Mouse (Mus musculus): Measurements from ENCODE around the gene Nobox. TPM values are rescaled to one million over a fixed set of nuclear protein-coding genes. Genes with fewer than 3 reads are reported as not detected.

Gene Nobox
- polyA plus RNA-seq, 1 experiment from 2014 or later: not detected

DNA sequence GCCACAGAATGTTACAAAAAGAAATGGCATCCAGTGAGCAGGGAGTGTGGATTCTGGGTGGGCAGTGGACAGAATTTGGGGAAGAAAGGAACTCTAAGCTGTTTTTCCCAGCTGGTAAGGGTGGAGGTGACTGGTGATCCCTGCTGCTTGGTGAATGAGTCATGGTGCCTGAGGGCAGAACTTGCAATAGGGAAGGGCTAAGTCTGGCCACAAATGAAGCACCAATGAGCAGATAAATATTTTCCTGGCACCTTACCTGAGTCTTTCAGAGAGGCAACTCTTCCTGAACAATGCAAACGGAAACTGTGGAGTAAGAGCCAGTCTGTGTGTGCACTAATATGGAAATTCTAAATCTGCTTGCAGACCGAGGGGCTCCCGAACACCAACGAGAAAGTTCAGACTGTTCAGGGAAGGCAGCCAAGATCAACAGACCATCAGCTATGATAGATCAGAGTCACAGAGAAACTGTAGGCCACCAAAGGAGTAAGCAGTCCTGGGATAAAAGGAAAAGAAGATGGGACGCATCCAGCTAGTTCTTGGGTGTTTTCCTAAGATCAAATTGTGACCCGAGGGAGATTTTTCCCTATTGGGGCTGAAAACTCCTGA lies 16.8 kb downstream of the Nobox start:
- Histone ChIP-seq H3K36me3 (ENCODE audit: control insufficient read depth, insufficient read depth, low read length) (no peaks in the 10 kb centered on the region), H3K9me3 (replicated peaks; ENCODE audit: control insufficient read depth, low read length) (no peaks in the 10 kb centered on the region), H3K27ac (ENCODE audit: low read depth, low read length) (no peak overlapping the region), H3K4me3 (ENCODE audit: low read depth, low read length) (no peak overlapping the region), H3K9ac (ENCODE audit: low read length) (no peak overlapping the region), H3K4me1 (ENCODE audit: control insufficient read depth, insufficient read depth, low read length) (no peaks in the 10 kb centered on the region), H3K27me3 (replicated peaks; ENCODE audit: control insufficient read depth, insufficient read depth, low read length) (no peaks in the 10 kb centered on the region), H3K4me2 (ENCODE audit: low read length) (no peak overlapping the region)
- DNase-seq (ENCODE audit: low spot score) (no peak), ATAC-seq (no peak)
- WGBS: 75% methylated on average over 6 of the region's 6 CpGs

DNA sequence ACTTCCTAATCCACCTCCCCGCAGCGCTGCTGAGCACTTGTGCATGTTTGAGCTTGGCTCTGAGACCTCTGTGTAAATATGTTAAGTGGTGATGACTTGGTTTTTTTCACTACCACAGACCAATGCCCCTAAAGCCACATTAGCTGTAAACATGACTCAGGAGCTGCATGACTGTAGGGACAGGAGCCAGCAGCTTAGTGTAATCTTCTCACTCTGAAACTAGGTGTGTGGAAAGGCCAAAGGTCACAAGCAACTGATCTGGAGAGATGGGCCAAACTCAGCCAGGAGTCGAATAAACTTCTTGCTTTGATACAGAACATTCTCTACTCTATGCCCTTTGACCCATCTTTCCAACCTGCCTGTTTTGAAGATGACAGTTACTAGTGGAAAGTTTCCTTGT lies 17.3 kb downstream of the Nobox start:
- Histone ChIP-seq H3K4me1 (ENCODE audit: control insufficient read depth, insufficient read depth, low read length) (no peaks in the 10 kb centered on the region), H3K27me3 (replicated peaks; ENCODE audit: control insufficient read depth, insufficient read depth, low read length) (no peaks in the 10 kb centered on the region), H3K36me3 (ENCODE audit: control insufficient read depth, insufficient read depth, low read length) (no peaks in the 10 kb centered on the region), H3K9ac (ENCODE audit: low read length) (no peak overlapping the region), H3K4me2 (ENCODE audit: low read length) (no peak overlapping the region), H3K4me3 (ENCODE audit: low read depth, low read length) (no peak overlapping the region), H3K9me3 (replicated peaks; ENCODE audit: control insufficient read depth, low read length) (no peaks in the 10 kb centered on the region), H3K27ac (ENCODE audit: low read depth, low read length) (no peak overlapping the region)
- WGBS: 83% methylated on average over 3 of the region's 3 CpGs
- DNase-seq (ENCODE audit: low spot score) (no peak), ATAC-seq (no peak)

DNA sequence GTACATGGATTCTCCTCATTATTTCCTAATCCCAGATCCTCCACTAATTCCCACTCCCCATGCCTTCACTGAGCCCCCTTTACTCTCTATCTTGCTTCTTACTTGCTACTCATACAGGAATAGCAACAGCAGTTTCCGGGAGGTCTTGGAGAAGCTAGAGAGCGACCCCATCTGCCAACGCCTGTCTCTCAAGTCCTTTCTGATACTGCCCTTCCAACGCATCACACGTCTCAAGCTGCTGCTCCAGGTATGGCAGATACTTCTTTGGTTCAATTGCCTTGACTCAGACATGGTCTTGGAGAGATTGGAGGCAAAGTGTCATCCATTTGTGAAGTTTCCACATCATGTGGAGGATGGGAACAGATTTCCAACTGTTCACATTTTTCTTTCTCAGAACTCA lies 28.9 kb downstream of the Nobox start:
- no peaks in the 10 kb centered on the region for H3K4me1 ChIP-seq (ENCODE audit: control insufficient read depth, insufficient read depth, low read length)
- ATAC-seq (no peak), DNase-seq (ENCODE audit: low spot score) (no peak)
- no peak overlapping the region for H3K9ac ChIP-seq (ENCODE audit: low read length)
- H3K27me3 ChIP-seq (replicated peaks; ENCODE audit: control insufficient read depth, insufficient read depth, low read length): no peaks in the 10 kb centered on the region
- no peak overlapping the region for H3K4me3 ChIP-seq (ENCODE audit: low read depth, low read length)
- no peaks in the 10 kb centered on the region for H3K36me3 ChIP-seq (ENCODE audit: control insufficient read depth, insufficient read depth, low read length)
- no peak overlapping the region for H3K27ac ChIP-seq (ENCODE audit: low read depth, low read length)
- no peak overlapping the region for H3K4me2 ChIP-seq (ENCODE audit: low read length)
- WGBS: 94% methylated on average over 5 of the region's 5 CpGs
- no peaks in the 10 kb centered on the region for H3K9me3 ChIP-seq (replicated peaks; ENCODE audit: control insufficient read depth, low read length)

DNA sequence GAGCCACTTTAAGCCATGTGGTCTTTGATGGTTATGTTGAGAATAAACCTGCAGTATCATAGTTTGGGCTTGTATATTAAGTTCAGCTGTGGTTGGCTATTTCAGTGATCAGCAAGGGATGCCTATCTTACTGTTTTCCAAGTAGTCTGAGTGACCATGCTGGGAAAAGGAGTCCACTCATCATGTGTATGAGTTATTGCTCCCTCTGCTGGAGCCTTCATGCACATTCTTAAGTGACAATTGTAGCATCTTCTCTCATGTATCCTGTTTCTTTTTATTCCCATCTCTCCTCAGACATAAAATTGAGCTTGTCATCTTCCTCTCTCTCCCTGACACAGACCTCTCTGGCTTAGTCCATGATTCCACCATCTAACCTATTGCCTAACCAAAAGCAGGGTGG lies 31.1 kb downstream of the Nobox start:
- Histone ChIP-seq H3K9me3 (replicated peaks; ENCODE audit: control insufficient read depth, low read length) (no peaks in the 10 kb centered on the region), H3K4me2 (ENCODE audit: low read length) (no peak overlapping the region), H3K9ac (ENCODE audit: low read length) (no peak overlapping the region), H3K4me3 (ENCODE audit: low read depth, low read length) (no peak overlapping the region), H3K27ac (ENCODE audit: low read depth, low read length) (no peak overlapping the region), H3K36me3 (ENCODE audit: control insufficient read depth, insufficient read depth, low read length) (no peaks in the 10 kb centered on the region), H3K4me1 (ENCODE audit: control insufficient read depth, insufficient read depth, low read length) (no peaks in the 10 kb centered on the region), H3K27me3 (replicated peaks; ENCODE audit: control insufficient read depth, insufficient read depth, low read length) (no peaks in the 10 kb centered on the region)
- DNase-seq (ENCODE audit: low spot score) (peak; percentile 20), ATAC-seq (no peak)

DNA sequence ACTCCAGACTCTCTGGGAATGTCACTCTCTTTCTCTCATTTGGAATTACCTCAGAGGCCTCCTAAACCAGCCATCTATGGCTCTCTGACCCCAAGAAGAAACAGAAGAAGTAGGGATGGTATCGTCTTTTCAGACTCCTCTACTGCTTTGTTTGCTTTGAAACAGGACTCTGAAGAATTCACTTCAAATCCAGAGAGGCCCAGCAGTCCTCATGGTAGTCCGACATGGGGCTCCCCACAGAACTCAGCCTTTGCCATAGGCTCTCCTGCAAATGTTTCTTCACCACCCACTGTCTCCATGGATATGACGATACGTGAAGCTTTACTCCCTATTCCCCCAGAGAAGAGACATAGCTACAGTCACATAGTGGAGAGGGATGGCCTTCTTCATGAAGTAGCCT lies 35.2 kb downstream of the Nobox start:
- no peak overlapping the region for H3K4me2 ChIP-seq (ENCODE audit: low read length)
- no peak overlapping the region for H3K9ac ChIP-seq (ENCODE audit: low read length)
- no peaks in the 10 kb centered on the region for H3K27me3 ChIP-seq (replicated peaks; ENCODE audit: control insufficient read depth, insufficient read depth, low read length)
- H3K4me1 ChIP-seq (ENCODE audit: control insufficient read depth, insufficient read depth, low read length): no peaks in the 10 kb centered on the region
- 90% methylated on average over 4 of the region's 4 CpGs for WGBS
- DNase-seq (ENCODE audit: low spot score) (no peak), ATAC-seq (no peak)
- no peaks in the 10 kb centered on the region for H3K9me3 ChIP-seq (replicated peaks; ENCODE audit: control insufficient read depth, low read length)
- no peaks in the 10 kb centered on the region for H3K36me3 ChIP-seq (ENCODE audit: control insufficient read depth, insufficient read depth, low read length)
- H3K4me3 ChIP-seq (ENCODE audit: low read depth, low read length): no peak overlapping the region
- no peak overlapping the region for H3K27ac ChIP-seq (ENCODE audit: low read depth, low read length)

DNA sequence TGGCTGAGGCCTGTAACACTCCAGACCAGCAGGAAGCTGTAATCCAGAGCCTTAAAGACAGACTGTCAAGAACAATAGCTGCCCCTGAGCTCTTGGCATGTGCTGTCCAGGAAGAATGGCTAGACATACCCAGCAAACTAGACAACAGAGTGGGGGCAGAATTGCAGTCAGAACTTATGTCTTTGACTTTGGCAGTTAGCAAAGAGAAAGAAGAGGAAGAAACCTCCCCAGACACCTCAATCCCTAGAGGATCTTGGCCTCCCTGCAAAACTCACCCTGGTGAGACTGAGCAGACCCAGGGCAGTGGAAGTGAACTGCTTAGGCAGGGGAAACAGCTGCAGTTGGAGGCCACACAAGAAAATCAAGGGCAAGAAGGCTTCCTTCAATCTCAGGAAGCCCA lies 36.8 kb downstream of the Nobox start:
- ATAC-seq (no peak), DNase-seq (ENCODE audit: low spot score) (no peak)
- no peak overlapping the region for H3K4me2 ChIP-seq (ENCODE audit: low read length)
- H3K27ac ChIP-seq (ENCODE audit: low read depth, low read length): no peak overlapping the region
- H3K27me3 ChIP-seq (replicated peaks; ENCODE audit: control insufficient read depth, insufficient read depth, low read length): no peaks in the 10 kb centered on the region
- no peaks in the 10 kb centered on the region for H3K9me3 ChIP-seq (replicated peaks; ENCODE audit: control insufficient read depth, low read length)
- H3K4me1 ChIP-seq (ENCODE audit: control insufficient read depth, insufficient read depth, low read length): no peaks in the 10 kb centered on the region
- H3K36me3 ChIP-seq (ENCODE audit: control insufficient read depth, insufficient read depth, low read length): no peaks in the 10 kb centered on the region
- H3K9ac ChIP-seq (ENCODE audit: low read length): no peak overlapping the region
- no peak overlapping the region for H3K4me3 ChIP-seq (ENCODE audit: low read depth, low read length)

DNA sequence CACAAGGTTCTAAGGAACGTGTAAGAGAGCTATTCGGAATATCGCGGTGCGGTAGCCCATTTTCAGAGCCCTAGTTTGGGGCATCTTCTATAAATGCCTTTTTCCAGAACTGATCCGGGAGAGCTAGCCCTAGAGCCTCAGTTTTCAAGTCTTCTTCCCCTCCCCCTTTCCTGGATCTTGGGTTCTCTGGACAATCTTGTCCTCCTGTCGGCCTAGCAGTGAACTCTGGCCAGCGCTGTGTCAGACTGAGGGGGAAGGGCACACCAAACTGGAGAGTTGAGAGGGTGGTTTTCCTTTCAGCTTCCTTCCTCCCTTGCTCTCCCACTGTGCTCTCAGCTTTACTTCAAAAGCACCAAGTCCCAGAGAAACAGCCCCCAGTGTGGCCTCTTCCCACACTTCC lies 43.0 kb downstream of the Nobox start:
- DNase-seq (ENCODE audit: low spot score): peak; percentile 18
- peaks cover 4% of the 10 kb centered on the region; the same call in 1 of the 2 replicates for H3K27me3 ChIP-seq (replicated peaks; ENCODE audit: control insufficient read depth, insufficient read depth, low read length)
- H3K4me2 ChIP-seq (ENCODE audit: low read length): peak overlapping the region; percentile 80
- no peaks in the 10 kb centered on the region for H3K36me3 ChIP-seq (ENCODE audit: control insufficient read depth, insufficient read depth, low read length)
- no peaks in the 10 kb centered on the region for H3K4me1 ChIP-seq (ENCODE audit: control insufficient read depth, insufficient read depth, low read length)
- ATAC-seq: 0 out of 2 replicates have a peak, but pooled peaks have one; percentile 29
- no peak overlapping the region for H3K27ac ChIP-seq (ENCODE audit: low read depth, low read length)
- H3K4me3 ChIP-seq (ENCODE audit: low read depth, low read length): peak overlapping the region; percentile 46
- no peaks in the 10 kb centered on the region for H3K9me3 ChIP-seq (replicated peaks; ENCODE audit: control insufficient read depth, low read length)
- WGBS: 15% methylated on average over 8 of the region's 8 CpGs
- peak overlapping the region; percentile 61; the same call in 1 of the 2 replicates for H3K9ac ChIP-seq (ENCODE audit: low read length)

DNA sequence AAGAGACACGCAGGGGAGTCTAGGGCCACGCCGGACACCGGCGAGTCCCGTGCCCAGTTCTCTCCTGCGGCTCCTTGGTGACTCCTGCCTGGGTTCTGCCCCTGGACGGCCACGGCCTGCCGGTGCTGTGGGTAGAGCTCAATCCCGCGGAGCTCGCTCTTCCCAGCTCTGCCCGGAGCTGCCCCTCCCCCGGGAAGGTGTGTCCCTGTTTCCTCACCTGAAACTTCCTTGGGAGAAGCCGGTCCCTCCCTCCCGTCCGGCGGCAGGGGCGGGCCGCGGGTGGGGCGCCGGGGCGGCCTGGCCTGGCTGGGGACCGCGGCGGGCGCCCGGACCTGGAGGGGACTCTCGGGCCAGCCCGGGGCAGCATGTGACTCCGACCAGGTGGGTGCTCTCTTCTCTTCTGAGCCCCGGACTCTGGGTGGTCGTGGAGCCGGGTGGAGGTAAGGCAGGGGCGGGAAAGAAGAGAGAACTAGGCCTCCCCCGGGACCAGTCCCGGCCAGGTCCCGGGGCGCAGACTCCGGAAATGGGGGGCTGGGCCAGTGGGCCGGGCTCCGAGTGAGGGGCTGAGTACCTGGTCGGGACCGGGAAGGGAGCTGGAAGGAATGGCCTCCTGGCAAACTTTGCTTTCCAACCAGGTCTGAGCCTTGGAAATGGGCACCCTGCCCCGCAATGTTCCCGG lies 43.9 kb downstream of the Nobox start, which contains the start of gene Arhgef5:
Arhgef5 (plus strand) TSS at position 220 of the 679 bp plus-strand sequence.
- DNase-seq (ENCODE audit: low spot score): peak; percentile 1
- WGBS: 1% methylated on average over 43 of the region's 48 CpGs
- H3K27me3 ChIP-seq (replicated peaks; ENCODE audit: control insufficient read depth, insufficient read depth, low read length): peaks cover 4% of the 10 kb centered on the region; the same call in 1 of the 2 replicates

DNA sequence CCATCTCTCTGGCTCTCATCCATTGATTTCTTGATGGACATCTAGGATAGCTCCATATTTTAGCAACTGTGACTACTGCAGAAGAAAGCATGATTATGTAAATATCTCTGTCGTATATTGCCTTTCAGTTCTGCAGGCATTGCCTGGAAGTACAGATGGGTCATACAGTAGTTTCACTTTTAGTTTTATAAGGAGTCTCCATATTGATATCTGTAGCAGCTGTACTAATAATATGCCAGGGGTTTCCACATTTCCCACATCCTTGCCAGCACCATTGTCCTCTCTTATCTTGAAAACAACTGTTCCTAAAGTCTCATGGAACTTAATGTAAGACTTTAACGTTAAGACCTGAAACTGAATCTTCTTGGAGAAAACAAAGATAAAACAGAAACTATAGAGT lies 48.6 kb downstream of the Nobox start:
- Histone ChIP-seq H3K36me3 (ENCODE audit: control insufficient read depth, insufficient read depth, low read length) (no peaks in the 10 kb centered on the region), H3K4me2 (ENCODE audit: low read length) (no peak overlapping the region), H3K4me3 (ENCODE audit: low read depth, low read length) (no peak overlapping the region), H3K9ac (ENCODE audit: low read length) (no peak overlapping the region), H3K9me3 (replicated peaks; ENCODE audit: control insufficient read depth, low read length) (no peaks in the 10 kb centered on the region), H3K27me3 (replicated peaks; ENCODE audit: control insufficient read depth, insufficient read depth, low read length) (no peaks in the 10 kb centered on the region), H3K27ac (ENCODE audit: low read depth, low read length) (no peak overlapping the region), H3K4me1 (ENCODE audit: control insufficient read depth, insufficient read depth, low read length) (no peaks in the 10 kb centered on the region)
- DNase-seq (ENCODE audit: low spot score) (no peak), ATAC-seq (no peak)
- WGBS: 66% methylated on average over 2 of the region's 2 CpGs

More for the DNA sequence above, 43.9 kb downstream of the Nobox start, which contains the start of gene Arhgef5:
- H3K9me3 ChIP-seq (replicated peaks; ENCODE audit: control insufficient read depth, low read length): no peaks in the 10 kb centered on the region
- no peaks in the 10 kb centered on the region for H3K36me3 ChIP-seq (ENCODE audit: control insufficient read depth, insufficient read depth, low read length)
- H3K4me2 ChIP-seq (ENCODE audit: low read length): peak within 1 kb of the TSS; percentile 80
- no peak within 1 kb of the TSS for H3K27ac ChIP-seq (ENCODE audit: low read depth, low read length)
- peak; percentile 75 for ATAC-seq
- peak within 1 kb of the TSS; percentile 61 for H3K9ac ChIP-seq (ENCODE audit: low read length)
- no peaks in the 10 kb centered on the region for H3K4me1 ChIP-seq (ENCODE audit: control insufficient read depth, insufficient read depth, low read length)
- peak within 1 kb of the TSS; percentile 46 for H3K4me3 ChIP-seq (ENCODE audit: low read depth, low read length)

Data from forebrain, embryonic 14.5 days (tissue).